Comparison of ENCODE assay signal across 17 mouse cellular contexts in the genomic region with DNA sequence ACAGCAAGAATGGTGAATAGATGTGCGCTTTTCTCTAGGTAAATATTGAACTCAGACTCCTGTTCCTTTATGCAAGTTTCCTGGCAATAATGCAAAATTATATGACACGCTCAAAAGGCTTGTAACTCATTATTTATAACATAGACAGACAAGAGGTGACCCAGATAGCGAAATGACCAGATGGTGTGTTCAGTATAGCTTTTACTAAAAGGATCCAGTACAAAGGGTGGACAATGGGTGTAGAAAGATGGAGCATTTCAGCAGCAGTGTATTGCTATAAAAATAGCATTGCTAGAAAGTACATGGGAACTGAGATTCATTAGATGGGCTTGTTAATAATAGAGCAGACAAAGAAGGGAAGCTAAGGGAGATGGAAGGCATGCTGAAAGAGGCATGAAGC.
A peak's percentile ranks its signal among the peaks of the same experiment; 100 is the strongest.
DNase-seq lines count a peak whose midpoint lies in the region; ATAC-seq lines count a peak whose summit lies in the region.
"Had no signal": no experiment of that assay in that cellular context is flagged by ENCODE, and none has a peak within 500 bp of the region (broad histone marks: within the 10 kb centered on the region; RNA-seq: fewer than 3 reads in every experiment).

No protein-coding gene starts in this region.

- DNase-seq in heart, embryonic 10.5 days (ENCODE audit: low spot score), result no peak
- DNase-seq in brain, adult 2 months (ENCODE audit: low read depth, low spot score), result peak; percentile 62
- DNase-seq in embryo, embryonic 10 days (ENCODE audit: low spot score), result no peak
- DNase-seq: adrenal gland, adult 8-10 months; adrenal gland, postnatal 36 days; cerebellum, adult 11-12 months; cerebellum, adult 9-11 months; gastrocnemius, postnatal 14 days; heart, adult 2 months; heart, postnatal 36 days had no signal

- H3K9ac ChIP-seq in heart, embryonic 13.5 days, result no peak overlapping the region
- H3K9ac ChIP-seq in midbrain, embryonic 15.5 days, result no peak overlapping the region
- no peak overlapping the region for H3K9ac ChIP-seq in midbrain, embryonic 16.5 days (ENCODE audit: low read depth, low read length)
- H3K9ac ChIP-seq: embryonic facial prominence, embryonic 12.5 days; forebrain, embryonic 15.5 days; heart, embryonic 12.5 days had no signal

- H3K36me3 ChIP-seq in heart, embryonic 13.5 days, result no peaks in the 10 kb centered on the region
- no peaks in the 10 kb centered on the region for H3K36me3 ChIP-seq in heart, embryonic 10.5 days
- no peaks in the 10 kb centered on the region for H3K36me3 ChIP-seq in midbrain, embryonic 15.5 days (replicated peaks)
- H3K36me3 ChIP-seq in midbrain, embryonic 16.5 days (ENCODE audit: control insufficient read depth, insufficient read depth, low read length), result no peaks in the 10 kb centered on the region
- H3K36me3 ChIP-seq: embryonic facial prominence, embryonic 12.5 days; forebrain, embryonic 15.5 days; heart, embryonic 12.5 days had no signal

- H3K4me3 ChIP-seq in heart, embryonic 13.5 days, result no peak overlapping the region
- no peak overlapping the region for H3K4me3 ChIP-seq in heart, embryonic 10.5 days
- no peak overlapping the region for H3K4me3 ChIP-seq in midbrain, embryonic 15.5 days
- no peak overlapping the region for H3K4me3 ChIP-seq in midbrain, embryonic 16.5 days (ENCODE audit: low read depth, low read length)
- H3K4me3 ChIP-seq: embryonic facial prominence, embryonic 12.5 days; forebrain, embryonic 15.5 days; heart, adult 2 months; heart, embryonic 12.5 days had no signal

- H3K9me3 ChIP-seq in heart, embryonic 13.5 days, result no peaks in the 10 kb centered on the region
- no peaks in the 10 kb centered on the region for H3K9me3 ChIP-seq in heart, embryonic 10.5 days
- no peaks in the 10 kb centered on the region for H3K9me3 ChIP-seq in midbrain, embryonic 15.5 days
- H3K9me3 ChIP-seq in midbrain, embryonic 16.5 days (replicated peaks; ENCODE audit: control insufficient read depth, low read length, poor library complexity, severe bottlenecking), result no peaks in the 10 kb centered on the region
- H3K9me3 ChIP-seq: embryonic facial prominence, embryonic 12.5 days; forebrain, embryonic 15.5 days; heart, embryonic 12.5 days had no signal

- ATAC-seq in heart, embryonic 13.5 days (ENCODE audit: extremely low read depth, insufficient number of reproducible peaks, low FRiP score, low TSS enrichment), result no peak
- no peak for ATAC-seq in midbrain, embryonic 15.5 days (replicated peaks)
- no peak for ATAC-seq in midbrain, embryonic 16.5 days
- ATAC-seq: forebrain, embryonic 15.5 days; hindbrain, postnatal 0 days had no signal

- peaks cover 40% of the 10 kb centered on the region for H3K4me1 ChIP-seq in heart, embryonic 13.5 days
- peaks cover 19% of the 10 kb centered on the region; the same call in 1 of the 2 replicates for H3K4me1 ChIP-seq in heart, embryonic 10.5 days
- H3K4me1 ChIP-seq in midbrain, embryonic 15.5 days, result peaks cover 9% of the 10 kb centered on the region
- H3K4me1 ChIP-seq in midbrain, embryonic 16.5 days (ENCODE audit: control insufficient read depth, insufficient read depth, low read length), result peaks cover 4% of the 10 kb centered on the region; the same call in 1 of the 2 replicates
- H3K4me1 ChIP-seq: embryonic facial prominence, embryonic 12.5 days had no signal

- no peaks in the 10 kb centered on the region for H3K27me3 ChIP-seq in heart, embryonic 13.5 days (replicated peaks)
- no peaks in the 10 kb centered on the region for H3K27me3 ChIP-seq in heart, embryonic 10.5 days (ENCODE audit: insufficient read depth, poor library complexity, severe bottlenecking)
- H3K27me3 ChIP-seq in midbrain, embryonic 15.5 days (replicated peaks), result no peaks in the 10 kb centered on the region
- no peaks in the 10 kb centered on the region for H3K27me3 ChIP-seq in midbrain, embryonic 16.5 days (ENCODE audit: control insufficient read depth, insufficient read depth, low read depth, low read length)
- H3K27me3 ChIP-seq: embryonic facial prominence, embryonic 12.5 days; forebrain, embryonic 15.5 days; heart, embryonic 12.5 days had no signal

- 75% methylated on average over 3 of the region's 3 CpGs for WGBS in heart, embryonic 13.5 days
- WGBS in heart, embryonic 10.5 days, result 88% methylated on average over 3 of the region's 3 CpGs
- WGBS in midbrain, embryonic 15.5 days, result 93% methylated on average over 3 of the region's 3 CpGs
- WGBS in midbrain, embryonic 16.5 days, result 90% methylated on average over 3 of the region's 3 CpGs

- H3K4me2 ChIP-seq in heart, embryonic 13.5 days, result no peak overlapping the region
- no peak overlapping the region for H3K4me2 ChIP-seq in midbrain, embryonic 15.5 days
- H3K4me2 ChIP-seq in midbrain, embryonic 16.5 days (ENCODE audit: low read length), result no peak overlapping the region
- H3K4me2 ChIP-seq: embryonic facial prominence, embryonic 12.5 days; forebrain, embryonic 15.5 days; heart, embryonic 12.5 days had no signal

- H3K27ac ChIP-seq in heart, embryonic 13.5 days (replicated peaks), result 0 out of 2 replicates have a peak overlapping the region, but pooled peaks have one; percentile 12
- no peak overlapping the region for H3K27ac ChIP-seq in heart, embryonic 10.5 days
- H3K27ac ChIP-seq in midbrain, embryonic 15.5 days, result 0 out of 2 replicates have a peak overlapping the region, but pooled peaks have one; percentile 8
- H3K27ac ChIP-seq in midbrain, embryonic 16.5 days (ENCODE audit: low read length), result no peak overlapping the region
- H3K27ac ChIP-seq: embryonic facial prominence, embryonic 12.5 days; forebrain, embryonic 15.5 days; heart, adult 2 months; hindbrain, postnatal 0 days had no signal

Comparison
In these comparisons a context has a peak if more than half of its experiments do, and no peak if none do; other contexts are left out.
1. H3K27ac ChIP-seq: peak in heart, embryonic 13.5 days (single experiment) and midbrain, embryonic 15.5 days (single experiment); none in heart, embryonic 10.5 days (single experiment) and midbrain, embryonic 16.5 days (single experiment).